Mouse (Mus musculus) C2C12 (cell line): Measurements from ENCODE around the gene Rrbp1.

Experiments used
- CEBPB ChIP-seq: IDR thresholded peaks from one replicate; pipeline ENCODE4 v1.6.1; 2011; ENCODE audit warnings: low read depth, mild to moderate bottlenecking, control low read depth, moderate library complexity
- CTCF ChIP-seq: IDR thresholded peaks from one replicate; pipeline ENCODE4 v1.5.1; 2011; ENCODE audit not compliant: control insufficient read depth, insufficient read depth, insufficient read length
- FOSL1 ChIP-seq: IDR thresholded peaks from one replicate; pipeline ENCODE4 v1.8.0; 2011; ENCODE audit warnings: mild to moderate bottlenecking, low read length; ENCODE audit not compliant: poor library complexity, insufficient read depth, severe bottlenecking
- MAX ChIP-seq: IDR thresholded peaks from one replicate; pipeline ENCODE4 v1.6.1; 2011; ENCODE audit warnings: mild to moderate bottlenecking, control low read depth
- MYOG ChIP-seq: IDR thresholded peaks from one replicate; pipeline ENCODE4 v1.6.1; 2011; ENCODE audit not compliant: control insufficient read depth, insufficient read length; ENCODE audit errors: extremely low read depth
- USF1 ChIP-seq: IDR thresholded peaks from one replicate; pipeline ENCODE4 v1.6.1; 2011; ENCODE audit warnings: low read depth, mild to moderate bottlenecking, control low read depth, moderate library complexity

GRCm38 (mm10) chr2:143963318-143963717 lies 47.7 kb downstream of the Rrbp1 start:
- no peak for TF ChIP-seq MAX
- no peak for TF ChIP-seq CTCF
- no peak for TF ChIP-seq USF1
- no peak for TF ChIP-seq FOSL1
- TF ChIP-seq MYOG: no peak
- no peak for TF ChIP-seq CEBPB
